ENCODE assay signal across 8 mouse cellular contexts in genomic region chr3:51561109-51561992, GRCm38 (mm10). TPM values are rescaled to one million over a fixed set of nuclear protein-coding genes. Genes with fewer than 3 reads are reported as not detected.
A peak's percentile ranks its signal among the peaks of the same experiment; 100 is the strongest.
DNase-seq lines count a peak whose midpoint lies in the region; ATAC-seq and TF ChIP-seq lines count a peak whose summit lies in the region.

No protein-coding gene starts in this region.

- peak overlapping the region; percentile 96 for H3K27ac ChIP-seq in embryonic facial prominence, embryonic 10.5 days (replicated peaks)
- H3K27ac ChIP-seq in midbrain, postnatal 0 days (ENCODE audit: low read depth, low read length): peak overlapping the region; percentile 92

- 4% methylated on average over 32 of the region's 32 CpGs for WGBS in embryonic facial prominence, embryonic 10.5 days
- WGBS in midbrain, postnatal 0 days: under 1% methylated on average over 32 of the region's 32 CpGs

- ATAC-seq in midbrain, postnatal 0 days (ENCODE audit: low FRiP score): peak; percentile 71

- H3K4me2 ChIP-seq in midbrain, postnatal 0 days (ENCODE audit: low read depth, low read length, poor library complexity, severe bottlenecking): peak overlapping the region; percentile 92

- H3K36me3 ChIP-seq in embryonic facial prominence, embryonic 10.5 days (replicated peaks): peaks cover 11% of the 10 kb centered on the region
- H3K36me3 ChIP-seq in midbrain, postnatal 0 days (ENCODE audit: insufficient read depth, low read length): no peaks in the 10 kb centered on the region

- no peaks in the 10 kb centered on the region for H3K9me3 ChIP-seq in embryonic facial prominence, embryonic 10.5 days
- no peaks in the 10 kb centered on the region for H3K9me3 ChIP-seq in midbrain, postnatal 0 days (ENCODE audit: low read length)

- peak overlapping the region; percentile 89 for H3K4me3 ChIP-seq in embryonic facial prominence, embryonic 10.5 days
- H3K4me3 ChIP-seq in midbrain, postnatal 0 days (ENCODE audit: low read depth, low read length): peak overlapping the region; percentile 87

- DNase-seq in 416B (ENCODE audit: low read depth): peak; percentile 88
- DNase-seq in adrenal gland, adult 8-10 months: peak; percentile 43
- DNase-seq in embryonic facial prominence, embryonic 10.5 days (ENCODE audit: low spot score): peak; percentile 80
- peak; percentile 48 for DNase-seq in heart, adult 8-10 months (ENCODE audit: low spot score)
- peak; percentile 34 to 37 for DNase-seq in kidney, adult 8-10 months
- DNase-seq in liver: peak; percentile 65
- DNase-seq in midbrain, postnatal 0 days (ENCODE audit: low spot score): peak; percentile 88
- peak; percentile 42 to 76 for DNase-seq in spleen, postnatal 4 days (ENCODE audit: low spot score in 2 of 2)

- H3K27me3 ChIP-seq in embryonic facial prominence, embryonic 10.5 days (replicated peaks; ENCODE audit: low read depth, poor library complexity, severe bottlenecking): peaks cover 17% of the 10 kb centered on the region
- H3K27me3 ChIP-seq in midbrain, postnatal 0 days (ENCODE audit: insufficient read depth, low read length): no peaks in the 10 kb centered on the region

- TF ChIP-seq CTCF in midbrain, postnatal 0 days (IDR thresholded peaks at IDR 0.05): peak; percentile 59

- H3K4me1 ChIP-seq in embryonic facial prominence, embryonic 10.5 days: peaks cover 29% of the 10 kb centered on the region
- no peaks in the 10 kb centered on the region for H3K4me1 ChIP-seq in midbrain, postnatal 0 days (ENCODE audit: insufficient read depth, low read length)

- H3K9ac ChIP-seq in midbrain, postnatal 0 days (replicated peaks; ENCODE audit: low read length, poor library complexity, severe bottlenecking): peak overlapping the region; percentile 93

RNA-seq across cellular contexts. Expression of gene Setd7, which starts 0.7 kb away (rescaled TPM):
- 10 to 100 TPM; 52.6 to 77.9 (median 66.4) TPM for total RNA-seq in adrenal gland, adult 8-10 months (2022)
- 4.2 and 5.1 TPM in 2 replicates for polyA plus RNA-seq in embryonic facial prominence, embryonic 10.5 days (2016; fragmentation: Nextera tagmentation; extraction: Ambion mirVana)
- 10 to 100 TPM; 55.6 to 68.3 (median 59.1) TPM for total RNA-seq in heart, adult 8-10 months (2022)
- total RNA-seq in midbrain, postnatal 0 days (2014; rRNA removed): 11.7 and 16.1 TPM in 2 replicates
- 1.1 and 2.7 TPM in 2 replicates for polyA plus RNA-seq in midbrain, postnatal 0 days (2015; fragmentation: Nextera tagmentation; extraction: Ambion mirVana)

Comparison
In these comparisons a context has a peak if more than half of its experiments do, and no peak if none do; other contexts are left out.
1. Peak in every context shown above with its lines: DNase-seq, ATAC-seq, H3K4me3 ChIP-seq and H3K27ac ChIP-seq.
2. DNase-seq: peak in every context shown above with its lines; median percentile 88 in 416B; 88 in midbrain, postnatal 0 days; 80 in embryonic facial prominence, embryonic 10.5 days; 65 in liver; 59 in spleen, postnatal 4 days; 48 in heart, adult 8-10 months; 43 in adrenal gland, adult 8-10 months; 36 in kidney, adult 8-10 months.